Mouse (Mus musculus) kidney, embryonic 16.5 days (tissue): ENCODE measurements around the gene Dtnbp1. TPM values are rescaled to one million over a fixed set of nuclear protein-coding genes. Genes with fewer than 3 reads are reported as not detected.

Experiments used
- ATAC-seq: fragments of 200-750 bp; cut with Nextera tagmentation; 2 replicates; pipeline ENCODE4 v1.8.0; 2017; ENCODE audit warnings: moderate TSS enrichment; ENCODE audit not compliant: low FRiP score, low TSS enrichment
- H3K27ac ChIP-seq: fragments of 300-500 bp; sonication (generic); 2 replicates; pipeline ENCODE4 v1.5.1; 2014; ENCODE audit warnings: low read length
- H3K27me3 ChIP-seq: fragments of 300-500 bp; sonication (generic); 2 replicates; pipeline ENCODE4 v1.6.1; 2014; ENCODE audit warnings: low read length, control low read depth, mixed read lengths; ENCODE audit not compliant: insufficient read depth
- H3K36me3 ChIP-seq: fragments of 300-500 bp; sonication (generic); 2 replicates; pipeline ENCODE4 v1.6.1; 2014; ENCODE audit warnings: low read length, control low read depth, mixed read lengths; ENCODE audit not compliant: insufficient read depth
- H3K4me1 ChIP-seq: fragments of 300-500 bp; sonication (generic); 2 replicates; pipeline ENCODE4 v1.6.1; 2014; ENCODE audit warnings: low read length, control low read depth, mixed read lengths; ENCODE audit not compliant: insufficient read depth
- H3K4me2 ChIP-seq: fragments of 300-500 bp; sonication (generic); replicated peaks from 2 replicates; pipeline ENCODE4 v1.6.1; 2014; ENCODE audit warnings: low read depth, low read length
- H3K4me3 ChIP-seq: fragments of 300-500 bp; sonication (generic); 2 replicates; pipeline ENCODE4 v1.5.1; 2014; ENCODE audit warnings: mild to moderate bottlenecking, low read length
- H3K9ac ChIP-seq: fragments of 300-500 bp; sonication (generic); replicated peaks from 2 replicates; pipeline ENCODE4 v1.6.1; 2014; ENCODE audit warnings: low read length
- H3K9me3 ChIP-seq: fragments of 300-500 bp; sonication (generic); 2 replicates; pipeline ENCODE4 v1.6.1; 2016; ENCODE audit warnings: low read length, control low read depth
- WGBS: fragments of 180-500 bp; shearing (Covaris S2); extraction: QIAGEN DNeasy Blood & Tissue Kit; methylation state at CpG from one replicate; pipeline ENCODE4 v1.1.7; 2014; 5-methylcytosine and 5-hydroxymethylcytosine counted together
- polyA plus RNA-seq: library from polyadenylated mRNA; unstranded; fragments of >200 nt; fragmentation: Nextera tagmentation; extraction: Ambion mirVana; gene quantifications from 2 replicates; pipeline ENCODE4 v1.2.1, GENCODE M21; 2015

Gene Dtnbp1
- 75.4 and 81.8 TPM in 2 replicates for polyA plus RNA-seq

GRCm38 (mm10) chr13:45001911-45002615 is at the start of gene Dtnbp1:
Gene Dtnbp1, minus strand, starts transcription at chr13:45002147.
- Histone ChIP-seq H3K27ac (peak within 1 kb of the TSS; percentile 89), H3K9ac (peak within 1 kb of the TSS; percentile 96), H3K36me3 (peaks cover 7% of the 10 kb centered on the region; the same call in 1 of the 2 replicates), H3K4me2 (peak within 1 kb of the TSS; percentile 85), H3K4me1 (peaks cover 27% of the 10 kb centered on the region), H3K27me3 (no peaks in the 10 kb centered on the region), H3K4me3 (peak within 1 kb of the TSS; percentile 84), H3K9me3 (no peaks in the 10 kb centered on the region)
- peak; percentile 90 for ATAC-seq
- WGBS = 1% methylated on average over 54 of the region's 68 CpGs

- Histone ChIP-seq H3K4me2 (no peak overlapping the region), H3K9ac (no peak overlapping the region), H3K27me3 (no peaks in the 10 kb centered on the region), H3K9me3 (no peaks in the 10 kb centered on the region), H3K4me1 (no peaks in the 10 kb centered on the region), H3K27ac (no peak overlapping the region), H3K4me3 (no peak overlapping the region), H3K36me3 (no peaks in the 10 kb centered on the region)
- WGBS = 84% methylated on average over 7 of the region's 7 CpGs
- ATAC-seq = no peak
Measured at GRCm38 (mm10) chr13:45049261-45050020, 47.5 kb upstream of the Dtnbp1 start.

GRCm38 (mm10) chr13:45043466-45043865 is 41.5 kb upstream of the Dtnbp1 start:
- H3K9ac ChIP-seq = no peak overlapping the region
- no peak overlapping the region for H3K4me2 ChIP-seq
- H3K27me3 ChIP-seq = no peaks in the 10 kb centered on the region
- H3K27ac ChIP-seq = no peak overlapping the region
- H3K36me3 ChIP-seq = no peaks in the 10 kb centered on the region
- H3K9me3 ChIP-seq = no peaks in the 10 kb centered on the region
- no peak overlapping the region for H3K4me3 ChIP-seq
- H3K4me1 ChIP-seq = 0 out of 2 replicates have a peak, but pooled peaks cover 3% of the 10 kb centered on the region
- WGBS = 73% methylated on average over 3 of the region's 3 CpGs
- no peak for ATAC-seq

GRCm38 (mm10) chr13:45040741-45041140 is 38.8 kb upstream of the Dtnbp1 start:
- H3K27ac ChIP-seq = no peak overlapping the region
- no peak overlapping the region for H3K4me2 ChIP-seq
- 36% methylated on average over 7 of the region's 7 CpGs for WGBS
- no peak overlapping the region for H3K9ac ChIP-seq
- no peaks in the 10 kb centered on the region for H3K36me3 ChIP-seq
- ATAC-seq = no peak
- no peaks in the 10 kb centered on the region for H3K9me3 ChIP-seq
- H3K4me1 ChIP-seq = 0 out of 2 replicates have a peak, but pooled peaks cover 3% of the 10 kb centered on the region
- H3K4me3 ChIP-seq = no peak overlapping the region
- no peaks in the 10 kb centered on the region for H3K27me3 ChIP-seq

GRCm38 (mm10) chr13:45040195-45040594 is 38.2 kb upstream of the Dtnbp1 start:
- Histone ChIP-seq H3K4me1 (0 out of 2 replicates have a peak, but pooled peaks cover 3% of the 10 kb centered on the region), H3K9ac (no peak overlapping the region), H3K27me3 (no peaks in the 10 kb centered on the region), H3K27ac (no peak overlapping the region), H3K36me3 (no peaks in the 10 kb centered on the region), H3K4me2 (no peak overlapping the region), H3K4me3 (no peak overlapping the region), H3K9me3 (no peaks in the 10 kb centered on the region)
- no peak for ATAC-seq
- 47% methylated on average over 4 of the region's 4 CpGs for WGBS

GRCm38 (mm10) chr13:45036417-45036816 is 34.5 kb upstream of the Dtnbp1 start:
- Histone ChIP-seq H3K4me3 (no peak overlapping the region), H3K4me2 (no peak overlapping the region), H3K9me3 (no peaks in the 10 kb centered on the region), H3K4me1 (peaks cover 9% of the 10 kb centered on the region; the same call in 1 of the 2 replicates), H3K36me3 (no peaks in the 10 kb centered on the region), H3K27me3 (no peaks in the 10 kb centered on the region), H3K27ac (no peak overlapping the region), H3K9ac (no peak overlapping the region)
- ATAC-seq = no peak
- WGBS = 72% methylated on average over 4 of the region's 4 CpGs

GRCm38 (mm10) chr13:45034759-45035158 is 32.8 kb upstream of the Dtnbp1 start:
- no peak overlapping the region for H3K4me2 ChIP-seq
- H3K9me3 ChIP-seq = no peaks in the 10 kb centered on the region
- no peak overlapping the region for H3K27ac ChIP-seq
- 61% methylated on average over 7 of the region's 7 CpGs for WGBS
- no peaks in the 10 kb centered on the region for H3K36me3 ChIP-seq
- no peak for ATAC-seq
- H3K4me1 ChIP-seq = peaks cover 6% of the 10 kb centered on the region; the same call in 1 of the 2 replicates
- H3K27me3 ChIP-seq = no peaks in the 10 kb centered on the region
- H3K4me3 ChIP-seq = no peak overlapping the region
- no peak overlapping the region for H3K9ac ChIP-seq

GRCm38 (mm10) chr13:45033360-45033759 is 31.4 kb upstream of the Dtnbp1 start:
- H3K27ac ChIP-seq = no peak overlapping the region
- no peaks in the 10 kb centered on the region for H3K9me3 ChIP-seq
- no peak for ATAC-seq
- H3K4me1 ChIP-seq = peaks cover 6% of the 10 kb centered on the region; the same call in 1 of the 2 replicates
- no peak overlapping the region for H3K9ac ChIP-seq
- H3K4me3 ChIP-seq = no peak overlapping the region
- H3K4me2 ChIP-seq = no peak overlapping the region
- no peaks in the 10 kb centered on the region for H3K27me3 ChIP-seq
- no peaks in the 10 kb centered on the region for H3K36me3 ChIP-seq
- WGBS = 46% methylated on average over 10 of the region's 10 CpGs

GRCm38 (mm10) chr13:45032484-45032883 is 30.5 kb upstream of the Dtnbp1 start:
- H3K27ac ChIP-seq = no peak overlapping the region
- no peak overlapping the region for H3K4me2 ChIP-seq
- no peaks in the 10 kb centered on the region for H3K9me3 ChIP-seq
- 81% methylated on average over 4 of the region's 4 CpGs for WGBS
- no peaks in the 10 kb centered on the region for H3K36me3 ChIP-seq
- no peak overlapping the region for H3K9ac ChIP-seq
- H3K27me3 ChIP-seq = no peaks in the 10 kb centered on the region
- H3K4me1 ChIP-seq = peaks cover 6% of the 10 kb centered on the region; the same call in 1 of the 2 replicates
- ATAC-seq = no peak
- no peak overlapping the region for H3K4me3 ChIP-seq

GRCm38 (mm10) chr13:45031748-45032147 is 29.8 kb upstream of the Dtnbp1 start:
- Histone ChIP-seq H3K9me3 (no peaks in the 10 kb centered on the region), H3K4me1 (peaks cover 6% of the 10 kb centered on the region; the same call in 1 of the 2 replicates), H3K4me3 (no peak overlapping the region), H3K27ac (no peak overlapping the region), H3K9ac (no peak overlapping the region), H3K4me2 (no peak overlapping the region), H3K27me3 (no peaks in the 10 kb centered on the region), H3K36me3 (no peaks in the 10 kb centered on the region)
- 36% methylated on average over 7 of the region's 7 CpGs for WGBS
- no peak; the same call in 1 of the 2 replicates for ATAC-seq
